Mouse (Mus musculus): Measurements from ENCODE around the gene Grwd1.

DNA sequence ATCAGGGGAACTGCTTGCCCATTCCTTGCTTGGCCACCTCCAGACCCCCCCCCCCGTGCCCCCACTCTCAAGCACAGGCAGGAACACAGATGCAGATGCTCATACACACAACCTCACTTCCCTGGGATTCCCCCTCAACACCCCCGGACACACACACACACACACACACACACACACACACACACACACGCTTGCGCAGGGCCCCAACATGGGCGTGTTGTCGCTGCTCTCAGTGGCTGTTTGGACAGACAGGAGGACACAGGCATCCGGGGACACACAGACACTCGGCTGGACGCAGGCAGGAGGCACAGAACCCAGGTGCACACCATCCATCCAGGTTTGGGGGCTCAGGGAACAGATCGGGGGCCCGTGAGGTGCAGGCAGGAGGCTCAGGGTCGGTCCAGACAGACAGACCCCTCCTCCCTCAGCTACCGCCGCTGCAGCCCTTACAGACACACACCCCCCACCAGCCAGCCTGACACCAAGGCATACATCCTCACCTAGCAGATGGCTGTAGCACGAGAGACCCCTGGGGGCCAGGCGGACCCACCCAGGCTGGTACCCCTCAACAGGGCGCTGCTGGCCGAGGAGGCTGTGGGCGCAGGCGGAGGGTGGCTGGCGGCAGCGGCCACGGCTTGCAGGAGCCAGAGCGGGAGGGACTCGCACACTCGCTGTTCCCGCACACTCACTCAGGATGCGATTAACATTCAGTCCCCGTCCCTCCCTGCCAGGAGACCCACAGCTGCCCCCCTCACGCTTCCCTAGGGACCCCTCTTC lies 39.7 kb upstream of the Grwd1 start:
- TF ChIP-seq POLR2A (IDR thresholded peaks at IDR 0.05; ENCODE audit: control insufficient read depth, low read depth, low read length) (no peak; the same call in 1 of the 2 replicates), CTCF (IDR thresholded peaks at IDR 0.05; ENCODE audit: control insufficient read depth, insufficient read depth, insufficient replicate concordance, low read depth, low read length) (no peak)
